Mouse (Mus musculus): Measurements from ENCODE around the gene Ahdc1. TPM values are rescaled to one million over a fixed set of nuclear protein-coding genes. Genes with fewer than 3 reads are reported as not detected.
"Not testable (repeated sequence)": the region's sequence is repeated elsewhere in the genome, so short reads cannot be mapped to it uniquely, and the experiment has no call there.

Gene Ahdc1
- total RNA-seq, 2 experiments from 2014 or later = 3.8 to 5.3 TPM

- ATAC-seq (replicated peaks; ENCODE audit: poor library complexity) = peak; percentile 44; the same call in 1 of the 2 replicates
Measured at GRCm38 (mm10) chr4:132988581-132989355, 22.3 kb upstream of the Ahdc1 start.

- ATAC-seq (replicated peaks; ENCODE audit: poor library complexity) = no peak
Measured at GRCm38 (mm10) chr4:132993553-132993952, 17.5 kb upstream of the Ahdc1 start.

DNA sequence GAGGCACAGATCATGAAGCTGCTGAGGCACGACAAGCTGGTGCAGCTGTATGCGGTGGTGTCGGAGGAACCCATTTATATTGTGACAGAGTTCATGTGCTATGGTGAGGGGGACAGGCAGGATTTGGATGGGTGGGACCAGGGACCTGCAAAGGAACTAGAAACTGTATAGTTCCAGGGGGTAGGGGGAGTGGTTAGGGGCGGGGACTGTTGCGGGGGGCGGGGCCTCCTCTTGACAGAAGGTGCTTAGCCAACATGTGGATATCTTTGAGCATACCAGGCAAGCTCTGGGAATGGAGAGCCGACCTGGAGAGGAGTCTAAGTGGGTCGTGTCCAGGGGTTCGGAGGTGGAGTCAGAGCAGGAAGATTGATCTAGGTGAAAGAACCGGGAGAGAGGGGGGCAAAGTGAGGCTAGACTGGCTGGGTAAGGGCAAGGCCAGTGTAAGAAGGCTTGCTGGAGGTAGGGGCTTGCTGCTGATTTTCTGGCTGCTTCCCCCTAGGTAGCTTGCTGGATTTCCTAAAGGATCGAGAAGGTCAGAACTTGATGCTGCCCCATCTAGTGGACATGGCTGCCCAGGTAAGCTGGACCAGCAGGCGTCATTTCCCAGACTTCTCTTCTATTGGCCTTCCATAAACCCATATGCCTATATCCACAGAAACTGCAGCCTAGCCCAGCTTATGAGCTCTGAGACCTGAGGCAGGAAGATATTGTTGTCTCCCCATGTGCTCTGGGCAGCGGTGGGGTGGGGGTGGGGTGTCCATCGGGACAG is 13.4 kb upstream of the Ahdc1 start:
- peak; percentile 29; the same call in 1 of the 2 replicates for ATAC-seq (replicated peaks; ENCODE audit: poor library complexity)

- peak; percentile 17; the same call in 1 of the 2 replicates for ATAC-seq (replicated peaks; ENCODE audit: poor library complexity)
Measured at GRCm38 (mm10) chr4:133002896-133003295, 8.2 kb upstream of the Ahdc1 start.

DNA sequence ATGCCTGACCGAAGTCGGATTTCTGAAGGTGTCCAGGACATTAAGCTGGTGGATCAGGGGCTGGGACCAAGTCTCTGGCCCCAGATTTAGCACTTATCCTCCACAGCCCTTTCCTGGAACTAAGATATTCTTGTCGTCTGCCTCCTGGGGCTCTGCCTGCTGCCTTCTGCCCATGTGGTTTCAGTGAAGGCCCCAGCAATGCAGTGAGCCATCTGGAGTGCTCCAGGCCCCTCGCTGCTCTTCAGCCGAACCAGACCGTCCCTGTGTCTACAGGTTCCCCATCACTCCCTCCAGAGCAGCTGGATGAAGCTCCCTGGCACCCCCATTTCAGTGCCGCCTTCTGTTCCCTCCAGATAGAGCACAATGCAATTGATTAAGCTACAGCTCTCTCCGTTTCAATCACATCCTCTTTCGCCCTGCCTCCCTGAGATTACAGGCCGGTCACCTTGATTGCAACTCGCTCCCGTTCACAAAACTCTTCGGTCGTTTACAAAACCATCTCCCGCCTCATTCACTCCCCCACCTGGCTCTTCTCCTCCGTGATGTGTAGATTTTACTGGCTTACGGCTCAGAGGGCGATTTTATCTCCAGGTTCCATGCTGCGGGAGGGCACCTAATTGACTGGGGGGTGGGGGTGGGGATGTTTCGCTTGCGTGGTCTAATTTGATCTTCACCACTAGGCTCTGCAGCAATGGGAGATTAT is 7.6 kb upstream of the Ahdc1 start:
- no peak for ATAC-seq (replicated peaks; ENCODE audit: poor library complexity)

DNA sequence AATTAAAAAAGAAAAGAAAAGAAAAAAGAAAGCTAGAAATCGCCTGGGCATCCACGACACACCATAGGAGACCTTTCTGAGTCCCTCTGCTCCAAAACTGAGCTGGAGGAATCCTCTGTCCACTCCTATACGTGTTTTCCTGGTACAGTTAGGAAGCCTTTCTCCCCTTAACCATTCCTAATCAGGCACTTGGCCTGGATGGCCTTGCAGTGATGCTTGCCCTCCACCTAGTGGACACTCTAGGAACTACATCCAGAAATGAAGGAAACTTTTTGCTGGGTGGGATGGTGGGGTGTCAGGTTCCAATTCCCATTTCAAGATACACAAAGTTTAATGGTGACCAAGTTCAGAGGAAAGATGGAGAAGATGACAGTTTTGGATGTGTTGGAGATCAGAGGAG is 5.8 kb upstream of the Ahdc1 start:
- ATAC-seq (replicated peaks; ENCODE audit: poor library complexity) = peak; percentile 70

- ATAC-seq (replicated peaks; ENCODE audit: poor library complexity) = not testable (repeated sequence)
Measured at GRCm38 (mm10) chr4:133005885-133006451, 5.1 kb upstream of the Ahdc1 start.

DNA sequence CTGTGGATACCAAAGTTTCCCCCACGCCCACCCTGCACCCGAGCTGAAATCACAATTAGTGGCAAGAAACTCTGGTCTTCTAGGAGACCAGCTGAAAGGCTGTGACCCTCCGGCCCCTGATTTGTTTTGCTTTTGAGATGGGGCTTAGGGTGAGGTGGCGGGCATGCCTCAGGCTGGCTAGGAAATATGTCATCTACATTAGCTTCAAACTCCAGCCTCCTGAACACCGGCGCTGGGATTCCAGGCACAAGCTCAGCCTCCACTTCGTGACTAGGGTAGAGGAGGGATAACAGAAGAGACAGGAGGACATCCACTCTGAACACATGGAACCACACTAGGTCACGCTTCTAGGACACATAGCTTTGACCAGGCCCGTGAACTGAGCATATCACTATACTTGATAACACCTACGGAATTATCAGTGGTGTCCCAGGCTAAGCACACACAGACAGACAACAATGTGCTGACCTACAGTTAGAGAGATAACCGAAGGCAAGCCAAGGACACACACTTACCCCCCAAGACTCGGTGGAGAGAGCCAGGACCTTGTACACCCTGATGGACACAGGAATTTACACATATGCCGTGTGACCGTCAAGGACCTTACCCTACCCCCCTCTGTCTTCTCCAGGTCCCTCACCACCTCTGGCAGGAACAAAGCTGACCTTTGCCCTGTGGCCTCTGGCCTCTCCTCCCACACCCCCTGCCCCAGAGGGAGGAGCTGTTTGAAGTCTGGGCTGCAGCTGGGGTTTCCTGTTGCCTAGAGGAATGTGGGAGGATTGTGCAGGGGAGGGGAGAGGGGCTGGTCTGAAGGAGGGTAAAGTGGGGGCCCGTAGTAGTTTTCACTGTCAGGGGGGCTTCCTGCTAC is 3.3 kb upstream of the Ahdc1 start:
- ATAC-seq (replicated peaks; ENCODE audit: poor library complexity) = peak; percentile 53

DNA sequence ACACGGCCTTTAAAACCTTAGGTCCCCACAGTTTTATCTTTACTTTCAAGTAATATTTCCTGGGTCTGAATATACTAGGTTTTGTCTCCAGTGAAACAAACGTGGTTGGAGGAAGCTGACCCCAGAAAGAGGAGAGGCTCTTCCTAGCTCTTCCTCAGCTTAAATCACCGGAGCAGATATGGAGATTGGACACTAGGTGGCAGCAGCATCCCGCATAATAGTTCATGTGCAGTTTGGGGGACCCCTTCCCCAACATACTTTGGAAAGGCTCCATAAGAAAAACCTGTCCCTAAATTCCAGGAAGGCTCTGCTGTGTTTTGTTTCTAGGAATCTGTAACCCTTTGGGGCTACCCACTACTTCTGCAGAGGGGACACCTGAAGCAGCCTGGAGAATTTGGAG is 1.9 kb upstream of the Ahdc1 start:
- ATAC-seq (replicated peaks; ENCODE audit: poor library complexity) = no peak

DNA sequence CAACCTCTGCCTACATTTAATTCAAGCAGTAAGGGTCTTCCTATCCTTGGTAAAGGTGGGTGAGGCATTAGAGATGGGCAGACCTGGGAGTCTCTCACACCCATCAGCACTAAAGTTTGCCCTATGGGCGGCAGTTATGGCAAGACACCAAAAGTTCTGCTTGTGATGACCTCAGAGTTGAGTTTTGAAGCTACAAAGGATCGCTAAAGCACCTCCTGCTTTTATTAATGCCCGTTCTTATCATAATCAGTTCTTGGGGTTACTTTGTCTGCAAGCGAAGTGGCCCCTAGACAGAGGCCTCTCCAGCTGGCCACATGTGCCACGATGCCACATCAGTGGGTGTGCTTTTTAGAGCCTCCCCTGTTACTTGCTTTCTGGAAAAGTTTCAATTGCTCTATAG is 1.4 kb upstream of the Ahdc1 start:
- no peak for ATAC-seq (replicated peaks; ENCODE audit: poor library complexity)

DNA sequence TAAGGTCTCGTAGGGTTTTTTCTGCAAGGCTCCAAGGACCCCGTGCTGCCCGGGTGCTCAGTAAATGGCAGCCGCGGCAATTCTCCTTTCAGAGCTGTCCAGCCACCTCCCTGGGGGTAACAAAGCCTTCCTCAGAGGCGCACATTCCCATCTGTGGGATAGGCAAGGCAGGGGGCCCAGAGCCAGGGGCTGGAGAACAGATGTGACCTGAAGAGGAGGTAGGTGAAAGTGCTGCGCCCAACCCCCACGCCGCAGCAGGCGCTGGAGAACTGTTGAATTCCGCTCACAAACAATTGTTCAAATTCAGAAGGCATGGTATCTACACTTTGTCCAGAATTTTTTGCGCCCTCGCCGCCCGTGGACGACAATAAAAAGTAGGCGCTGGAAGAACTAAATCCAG is 449 bp upstream of the Ahdc1 start:
- no peak for ATAC-seq (replicated peaks; ENCODE audit: poor library complexity)

- ATAC-seq (replicated peaks; ENCODE audit: poor library complexity) = peak; percentile 5; the same call in 1 of the 2 replicates
Measured at GRCm38 (mm10) chr4:133011821-133012775, 1.0 kb downstream of the Ahdc1 start.

GRCm38 (mm10) chr4:133012776-133013265 is 1.8 kb downstream of the Ahdc1 start:
- ATAC-seq (replicated peaks; ENCODE audit: poor library complexity) = no peak

DNA sequence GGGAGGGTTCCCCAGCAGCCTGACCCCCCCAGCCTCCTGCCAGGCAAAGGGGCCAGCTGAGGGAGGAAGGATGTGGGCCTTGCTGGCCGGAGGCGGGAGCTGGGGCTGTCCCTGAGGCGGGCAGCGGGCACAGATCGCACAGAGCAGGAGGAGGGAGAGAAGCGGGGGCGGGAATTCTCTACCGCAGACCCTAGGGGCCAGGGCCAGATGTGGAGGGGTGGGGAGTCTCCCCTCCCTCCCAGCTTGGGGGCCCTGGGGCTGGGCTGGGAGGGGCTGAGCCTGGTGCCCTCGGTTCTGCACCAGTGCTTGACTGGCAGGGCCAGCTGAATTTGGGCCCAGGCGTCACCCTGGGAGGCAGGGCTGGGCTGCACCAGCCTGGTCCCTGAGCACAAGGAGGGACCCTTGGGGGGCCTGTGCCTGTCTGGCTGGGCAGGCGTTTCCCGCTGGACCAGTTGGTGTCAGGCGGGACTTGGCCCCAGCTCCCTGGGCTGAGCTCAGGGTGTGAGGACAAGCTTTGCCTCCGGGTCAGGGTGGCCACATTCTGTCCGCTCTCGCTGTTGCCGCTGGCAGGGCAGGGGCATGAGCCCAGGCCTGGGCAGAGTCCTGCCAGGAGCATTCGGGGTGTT is 2.3 kb downstream of the Ahdc1 start:
- peak; percentile 5; the same call in 1 of the 2 replicates for ATAC-seq (replicated peaks; ENCODE audit: poor library complexity)

- ATAC-seq (replicated peaks; ENCODE audit: poor library complexity) = no peak
Measured at GRCm38 (mm10) chr4:133014088-133014487, 3.0 kb downstream of the Ahdc1 start.

GRCm38 (mm10) chr4:133014896-133015709 is 4.0 kb downstream of the Ahdc1 start:
- no peak for ATAC-seq (replicated peaks; ENCODE audit: poor library complexity)

Measured in megakaryocyte progenitor cell, adult 5-6 weeks (primary cell).